Mouse (Mus musculus) cerebellum, adult 9-11 months (tissue): ENCODE data around the gene 2410004P03Rik.

Experiments used
- DNase-seq: peaks from one replicate; pipeline ENCODE4 v3.0.0; 2022

2410004P03Rik gene

GRCm38 (mm10) chr12:17018468-17018867 is 6.9 kb upstream of the 2410004P03Rik start:
- no peak for DNase-seq

- no peak for DNase-seq
Measured at GRCm38 (mm10) chr12:17015711-17016110, 4.2 kb upstream of the 2410004P03Rik start.

- no peak for DNase-seq
Measured at GRCm38 (mm10) chr12:17012067-17012899, 756 bp upstream of the 2410004P03Rik start.

GRCm38 (mm10) chr12:17009466-17009865 is 2.1 kb downstream of the 2410004P03Rik start:
- DNase-seq, result no peak

- no peak for DNase-seq
Measured at GRCm38 (mm10) chr12:17001211-17001610, 10.3 kb downstream of the 2410004P03Rik start.

- no peak for DNase-seq
Measured at GRCm38 (mm10) chr12:17000628-17001027, 10.9 kb downstream of the 2410004P03Rik start.

- DNase-seq, result peak; percentile 39
Measured at GRCm38 (mm10) chr12:16999739-17000497, 11.6 kb downstream of the 2410004P03Rik start, which contains the start of gene Pqlc3. TSS of gene Pqlc3 (minus strand) at chr12:17000408.

GRCm38 (mm10) chr12:16999146-16999545 is 12.4 kb downstream of the 2410004P03Rik start:
- no peak for DNase-seq

- no peak for DNase-seq
Measured at GRCm38 (mm10) chr12:16996886-16997462, 14.6 kb downstream of the 2410004P03Rik start.

- no peak for DNase-seq
Measured at GRCm38 (mm10) chr12:16996281-16996680, 15.2 kb downstream of the 2410004P03Rik start.

GRCm38 (mm10) chr12:16994291-16994690 is 17.2 kb downstream of the 2410004P03Rik start:
- no peak for DNase-seq

GRCm38 (mm10) chr12:16992355-16992754 is 19.2 kb downstream of the 2410004P03Rik start:
- no peak for DNase-seq

GRCm38 (mm10) chr12:16991376-16991775 is 20.2 kb downstream of the 2410004P03Rik start:
- no peak for DNase-seq

- DNase-seq, result no peak
Measured at GRCm38 (mm10) chr12:16985778-16986177, 25.7 kb downstream of the 2410004P03Rik start.

GRCm38 (mm10) chr12:16977120-16977519 is 34.4 kb downstream of the 2410004P03Rik start:
- DNase-seq, result no peak

GRCm38 (mm10) chr12:16966811-16967210 is 44.7 kb downstream of the 2410004P03Rik start:
- DNase-seq, result no peak

GRCm38 (mm10) chr12:16963354-16963753 is 48.2 kb downstream of the 2410004P03Rik start:
- DNase-seq, result no peak

- no peak for DNase-seq
Measured at GRCm38 (mm10) chr12:16958851-16959250, 52.7 kb downstream of the 2410004P03Rik start.
